Mouse (Mus musculus) heart, embryonic 13.5 days (tissue): ENCODE results near the gene Mrln. TPM values are rescaled to one million over a fixed set of nuclear protein-coding genes. Genes with fewer than 3 reads are reported as not detected.
"Not testable (repeated sequence)": the region's sequence is repeated elsewhere in the genome, so short reads cannot be mapped to it uniquely, and the experiment has no call there.

Source experiments
- ATAC-seq: fragments of 200-750 bp; cut with Nextera tagmentation; 2 replicates; pipeline ENCODE4 v1.8.0; 2017; ENCODE audit warnings: moderate TSS enrichment; ENCODE audit not compliant: insufficient number of reproducible peaks, low FRiP score, low TSS enrichment; ENCODE audit errors: extremely low read depth
- H3K27ac ChIP-seq: fragments of 300-500 bp; sonication (generic); replicated peaks from 2 replicates; pipeline ENCODE4 v1.5.1; 2015; ENCODE audit warnings: moderate library complexity, mild to moderate bottlenecking, inconsistent platforms
- H3K27me3 ChIP-seq: fragments of 300-500 bp; sonication (generic); replicated peaks from 2 replicates; pipeline ENCODE4 v1.6.1; 2015; ENCODE audit warnings: mild to moderate bottlenecking, inconsistent platforms
- H3K36me3 ChIP-seq: fragments of 300-500 bp; sonication (generic); 2 replicates; pipeline ENCODE4 v1.6.1; 2015; ENCODE audit warnings: mild to moderate bottlenecking, inconsistent platforms
- H3K4me1 ChIP-seq: fragments of 300-500 bp; sonication (generic); 2 replicates; pipeline ENCODE4 v1.6.1; 2015; ENCODE audit warnings: inconsistent platforms
- H3K4me2 ChIP-seq: fragments of 300-500 bp; sonication (generic); 2 replicates; pipeline ENCODE4 v1.6.1; 2015; ENCODE audit warnings: inconsistent platforms, mild to moderate bottlenecking, moderate library complexity
- H3K4me3 ChIP-seq: fragments of 300-500 bp; sonication (generic); 2 replicates; pipeline ENCODE4 v1.5.1; 2015; ENCODE audit warnings: moderate library complexity, mild to moderate bottlenecking, inconsistent platforms
- H3K9ac ChIP-seq: fragments of 300-500 bp; sonication (generic); 2 replicates; pipeline ENCODE4 v1.6.1; 2015; ENCODE audit warnings: inconsistent platforms, mild to moderate bottlenecking, moderate library complexity
- H3K9me3 ChIP-seq: fragments of 300-500 bp; sonication (generic); 2 replicates; pipeline ENCODE4 v1.6.1; 2016; ENCODE audit warnings: inconsistent platforms
- WGBS: fragments of 180-500 bp; shearing (Covaris S2); methylation state at CpG from one replicate; pipeline ENCODE4 v1.1.7; 2015; ENCODE audit warnings: mixed read lengths; 5-methylcytosine and 5-hydroxymethylcytosine counted together
- polyA plus RNA-seq: library from polyadenylated mRNA; unstranded; fragments of >200 nt; fragmentation: Nextera tagmentation; extraction: Ambion mirVana; gene quantifications from 2 replicates; pipeline ENCODE4 v1.2.1, GENCODE M21; 2015

The Mrln gene
- polyA plus RNA-seq, 1 experiment from 2014 or later = 0.57 TPM

DNA sequence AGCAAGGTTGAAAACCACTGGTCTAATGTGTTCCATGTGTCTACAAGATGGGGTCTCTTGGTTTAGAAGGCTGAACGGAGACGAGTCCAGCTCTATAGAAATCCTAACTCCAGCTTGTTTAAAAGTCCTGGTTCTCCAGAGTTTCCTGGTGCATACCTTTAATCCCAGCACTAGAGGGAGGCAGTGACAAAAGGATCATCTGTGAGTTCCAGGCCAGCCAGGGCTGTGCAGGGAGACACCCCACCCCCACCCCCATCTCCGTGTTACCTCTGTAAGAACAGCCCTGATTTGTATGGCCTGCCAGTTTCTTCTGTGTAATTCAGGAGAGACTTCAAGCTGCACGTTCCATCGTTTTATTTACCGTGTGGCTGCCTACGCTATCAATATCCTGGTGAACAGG lies 8.7 kb upstream of the Mrln start:
- no peaks in the 10 kb centered on the region for H3K9me3 ChIP-seq
- H3K4me2 ChIP-seq = no peak overlapping the region
- 58% methylated on average over 7 of the region's 7 CpGs for WGBS
- peaks cover 11% of the 10 kb centered on the region for H3K4me1 ChIP-seq
- H3K9ac ChIP-seq = no peak overlapping the region
- peaks cover 38% of the 10 kb centered on the region for H3K36me3 ChIP-seq
- H3K27me3 ChIP-seq = no peaks in the 10 kb centered on the region
- no peak overlapping the region for H3K4me3 ChIP-seq
- H3K27ac ChIP-seq = no peak overlapping the region
- ATAC-seq = no peak

DNA sequence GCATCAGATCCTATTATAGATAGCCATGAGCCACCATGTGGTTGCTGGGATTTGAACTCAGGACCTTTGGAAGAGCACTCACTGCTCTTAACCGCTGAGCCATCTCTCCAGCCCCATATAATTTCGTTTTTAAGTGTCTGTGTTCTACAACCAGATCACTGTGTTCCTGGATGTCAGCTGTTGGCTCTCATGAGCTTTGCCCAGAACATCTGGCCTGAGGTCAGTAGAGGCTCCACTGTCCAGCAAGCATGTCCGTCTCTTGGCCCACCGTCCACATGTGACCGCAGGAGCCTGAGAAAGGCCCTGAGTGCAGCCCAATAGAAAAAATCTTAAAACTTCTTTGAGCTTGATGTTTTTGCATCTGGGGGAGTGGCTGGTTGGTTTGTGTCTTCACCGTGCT lies 7.8 kb upstream of the Mrln start:
- Histone ChIP-seq H3K27ac (no peak overlapping the region), H3K4me3 (no peak overlapping the region), H3K4me2 (no peak overlapping the region), H3K4me1 (peaks cover 11% of the 10 kb centered on the region), H3K36me3 (peaks cover 29% of the 10 kb centered on the region), H3K9ac (no peak overlapping the region), H3K9me3 (peaks cover 3% of the 10 kb centered on the region; the same call in 1 of the 2 replicates), H3K27me3 (no peaks in the 10 kb centered on the region)
- WGBS = 85% methylated on average over 6 of the region's 6 CpGs
- no peak for ATAC-seq

DNA sequence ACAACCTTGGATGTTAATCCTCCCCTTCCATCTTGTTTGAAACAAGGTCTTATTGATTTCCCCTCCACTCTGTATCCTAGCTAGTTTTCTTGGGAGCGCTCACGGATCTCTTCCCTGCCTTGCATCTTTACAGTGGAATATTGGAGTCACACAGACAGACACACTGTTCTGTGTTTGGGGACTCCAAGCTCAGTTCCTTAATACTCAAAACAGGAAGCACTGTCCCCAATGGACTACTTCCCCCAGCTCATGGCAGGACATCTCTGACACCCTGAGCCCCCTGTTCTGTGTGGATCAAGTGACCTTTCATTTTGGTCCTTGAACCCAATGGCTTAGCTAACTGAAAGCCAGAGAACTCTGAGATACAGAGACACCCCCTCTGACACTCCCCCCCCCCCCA lies 6.9 kb upstream of the Mrln start:
- H3K27me3 ChIP-seq = no peaks in the 10 kb centered on the region
- no peak overlapping the region for H3K27ac ChIP-seq
- no peak overlapping the region for H3K4me2 ChIP-seq
- 84% methylated on average over 2 of the region's 2 CpGs for WGBS
- H3K9ac ChIP-seq = no peak overlapping the region
- H3K9me3 ChIP-seq = peaks cover 6% of the 10 kb centered on the region; the same call in 1 of the 2 replicates
- no peak for ATAC-seq
- peaks cover 20% of the 10 kb centered on the region for H3K36me3 ChIP-seq
- H3K4me1 ChIP-seq = peaks cover 11% of the 10 kb centered on the region
- H3K4me3 ChIP-seq = no peak overlapping the region

DNA sequence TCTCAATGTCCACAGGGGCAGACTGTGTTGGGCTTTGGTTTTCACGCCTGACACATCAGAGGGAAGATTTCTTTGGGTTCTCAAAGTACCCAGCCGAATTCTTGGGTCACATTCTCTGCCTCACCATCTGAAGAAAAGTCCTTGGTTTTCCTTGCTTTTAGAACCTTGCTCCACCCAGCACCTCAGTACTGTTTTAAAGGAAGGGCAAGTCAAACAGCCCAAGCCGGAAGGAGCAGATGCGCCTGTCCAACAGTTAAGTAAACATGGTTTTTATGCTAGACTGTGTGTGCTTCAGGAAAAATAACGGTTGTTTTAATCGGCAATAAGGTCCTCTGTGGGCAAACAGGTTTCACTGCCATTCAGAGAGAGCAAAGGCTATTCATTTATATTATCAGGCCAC lies 6.5 kb upstream of the Mrln start:
- WGBS = 68% methylated on average over 6 of the region's 6 CpGs
- H3K9ac ChIP-seq = no peak overlapping the region
- no peak overlapping the region for H3K4me3 ChIP-seq
- H3K36me3 ChIP-seq = peaks cover 15% of the 10 kb centered on the region
- no peaks in the 10 kb centered on the region for H3K27me3 ChIP-seq
- no peak for ATAC-seq
- H3K4me2 ChIP-seq = no peak overlapping the region
- H3K4me1 ChIP-seq = peaks cover 11% of the 10 kb centered on the region
- no peak overlapping the region for H3K27ac ChIP-seq
- H3K9me3 ChIP-seq = peaks cover 6% of the 10 kb centered on the region; the same call in 1 of the 2 replicates

DNA sequence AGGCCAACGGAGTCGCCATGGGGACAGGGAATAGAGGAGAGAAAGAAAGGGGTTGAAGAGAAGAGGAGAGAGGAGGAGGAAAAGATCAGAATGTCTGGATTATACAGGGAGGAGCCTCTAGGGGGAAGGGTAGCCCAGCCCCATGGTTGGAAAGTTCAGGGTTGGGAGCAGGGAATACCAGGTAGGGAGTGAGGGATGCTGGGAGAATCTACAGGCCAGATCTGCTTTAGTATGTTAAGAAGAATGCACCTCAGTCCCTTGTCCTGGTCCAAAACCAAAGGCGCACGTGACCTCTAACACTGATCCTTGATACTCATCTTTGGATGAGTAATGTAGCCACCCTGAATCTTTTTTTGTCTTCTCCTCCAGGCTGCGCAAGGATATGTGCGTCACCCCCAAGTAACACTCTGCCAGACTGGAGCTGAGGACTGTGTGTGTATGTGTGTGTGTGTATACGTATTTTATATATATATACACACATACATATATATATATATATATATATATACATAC lies 5.5 kb upstream of the Mrln start:
- peaks cover 5% of the 10 kb centered on the region for H3K36me3 ChIP-seq
- no peak overlapping the region for H3K27ac ChIP-seq
- no peak overlapping the region for H3K4me3 ChIP-seq
- H3K4me2 ChIP-seq = no peak overlapping the region
- no peak overlapping the region for H3K9ac ChIP-seq
- 88% methylated on average over 7 of the region's 7 CpGs for WGBS
- no peak for ATAC-seq
- no peaks in the 10 kb centered on the region for H3K27me3 ChIP-seq
- peaks cover 11% of the 10 kb centered on the region for H3K4me1 ChIP-seq
- peaks cover 6% of the 10 kb centered on the region; the same call in 1 of the 2 replicates for H3K9me3 ChIP-seq

DNA sequence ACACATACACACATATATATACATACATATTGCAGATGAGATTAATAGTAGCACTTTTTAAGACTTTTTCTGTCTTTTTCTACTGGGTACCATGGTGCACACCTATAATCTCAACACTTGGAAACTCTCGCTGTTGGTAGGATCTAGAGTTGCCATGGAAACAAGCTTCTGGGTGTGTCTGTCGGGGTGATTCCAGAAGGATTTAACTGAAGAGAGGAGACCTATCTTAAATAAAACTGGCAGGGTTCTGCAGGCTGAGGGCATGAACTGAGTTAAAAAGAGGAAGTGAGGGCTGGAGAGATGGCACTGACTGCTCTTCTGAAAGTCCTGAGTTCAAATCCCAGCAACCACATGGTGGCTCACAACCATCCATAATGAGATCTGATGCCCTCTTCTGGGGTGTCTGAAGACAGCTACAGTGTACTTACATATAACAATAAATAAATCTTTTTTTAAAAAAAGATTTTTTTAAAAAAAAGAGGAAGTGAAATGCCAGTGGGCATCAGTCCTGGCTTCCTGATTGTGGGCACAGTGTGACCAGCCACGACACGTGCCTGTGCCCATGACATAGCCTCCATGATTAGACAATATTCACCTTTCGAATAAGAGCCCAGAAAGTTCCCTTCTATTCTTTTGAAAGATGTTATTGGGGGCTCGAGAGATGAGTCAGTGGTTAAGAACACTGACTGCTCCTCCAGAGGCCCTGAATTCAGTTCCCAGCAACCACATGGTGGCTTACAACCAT lies 4.8 kb upstream of the Mrln start:
- ATAC-seq = no peak
- H3K36me3 ChIP-seq = no peaks in the 10 kb centered on the region
- no peaks in the 10 kb centered on the region for H3K27me3 ChIP-seq
- peaks cover 6% of the 10 kb centered on the region; the same call in 1 of the 2 replicates for H3K9me3 ChIP-seq
- no peak overlapping the region for H3K4me3 ChIP-seq
- no peak overlapping the region for H3K27ac ChIP-seq
- peaks cover 16% of the 10 kb centered on the region for H3K4me1 ChIP-seq
- no peak overlapping the region for H3K4me2 ChIP-seq
- WGBS = 81% methylated on average over 6 of the region's 6 CpGs
- H3K9ac ChIP-seq = no peak overlapping the region

DNA sequence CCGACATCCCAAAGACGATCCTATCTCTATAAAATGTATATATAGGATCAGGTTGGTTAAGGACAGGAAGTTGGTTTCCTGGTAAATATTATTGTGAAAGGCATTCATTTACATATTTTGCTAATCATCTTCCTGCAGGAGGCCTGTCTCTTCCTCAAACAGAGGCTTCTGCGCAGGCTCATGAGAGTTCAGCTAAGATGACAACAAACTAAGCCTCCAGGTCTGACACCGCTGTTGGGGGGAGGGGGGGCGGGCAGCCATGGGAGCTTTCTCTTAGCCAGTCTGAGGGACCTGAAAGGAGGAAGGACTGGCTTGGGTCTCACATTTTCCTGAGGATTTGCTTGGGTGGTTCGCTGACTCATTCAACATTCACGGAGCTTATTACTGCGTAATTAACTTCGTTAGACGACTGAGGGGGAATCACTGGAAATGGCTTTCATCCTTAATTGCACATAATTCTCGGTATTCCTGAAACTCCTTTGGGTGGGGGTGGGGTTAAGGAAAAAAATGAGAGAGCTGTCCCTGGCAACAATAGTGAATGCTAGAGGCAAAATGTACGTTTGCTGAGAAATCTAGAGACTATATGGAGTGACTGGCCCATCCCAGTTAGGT lies 3.5 kb upstream of the Mrln start:
- WGBS = 69% methylated on average over 12 of the region's 12 CpGs
- no peak overlapping the region for H3K27ac ChIP-seq
- no peak for ATAC-seq

DNA sequence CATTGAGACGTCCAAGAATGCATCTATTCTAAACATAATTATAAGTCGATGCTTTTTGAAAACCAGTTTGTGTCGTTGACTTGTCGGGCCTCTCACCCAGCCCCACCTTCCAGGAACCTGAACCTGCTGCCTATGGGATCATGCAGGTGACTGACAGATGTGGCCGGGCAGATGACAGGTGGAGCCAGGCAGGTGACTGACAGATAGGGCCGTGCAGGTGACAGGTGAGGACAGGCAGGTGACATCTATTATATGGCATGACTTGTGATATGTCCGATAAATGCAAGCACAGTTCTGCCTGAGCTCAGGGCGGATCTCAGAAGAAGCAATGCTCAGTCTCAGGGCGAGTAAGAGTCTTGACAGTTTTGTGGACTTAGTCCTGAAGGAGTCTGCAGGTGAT lies 6.8 kb downstream of the Mrln start:
- no peaks in the 10 kb centered on the region for H3K4me1 ChIP-seq
- H3K27ac ChIP-seq = no peak overlapping the region
- H3K36me3 ChIP-seq = no peaks in the 10 kb centered on the region
- no peaks in the 10 kb centered on the region; the same call in 1 of the 2 replicates for H3K9me3 ChIP-seq
- H3K4me3 ChIP-seq = no peak overlapping the region
- no peak for ATAC-seq
- H3K27me3 ChIP-seq = no peaks in the 10 kb centered on the region
- WGBS = 74% methylated on average over 9 of the region's 9 CpGs
- H3K9ac ChIP-seq = no peak overlapping the region
- no peak overlapping the region for H3K4me2 ChIP-seq

More for the DNA sequence above, 3.5 kb upstream of the Mrln start:
- Histone ChIP-seq H3K4me1 (peaks cover 9% of the 10 kb centered on the region; the same call in 1 of the 2 replicates), H3K36me3 (no peaks in the 10 kb centered on the region), H3K4me2 (no peak overlapping the region), H3K4me3 (no peak overlapping the region), H3K9me3 (peaks cover 6% of the 10 kb centered on the region; the same call in 1 of the 2 replicates), H3K27me3 (no peaks in the 10 kb centered on the region), H3K9ac (no peak overlapping the region)

DNA sequence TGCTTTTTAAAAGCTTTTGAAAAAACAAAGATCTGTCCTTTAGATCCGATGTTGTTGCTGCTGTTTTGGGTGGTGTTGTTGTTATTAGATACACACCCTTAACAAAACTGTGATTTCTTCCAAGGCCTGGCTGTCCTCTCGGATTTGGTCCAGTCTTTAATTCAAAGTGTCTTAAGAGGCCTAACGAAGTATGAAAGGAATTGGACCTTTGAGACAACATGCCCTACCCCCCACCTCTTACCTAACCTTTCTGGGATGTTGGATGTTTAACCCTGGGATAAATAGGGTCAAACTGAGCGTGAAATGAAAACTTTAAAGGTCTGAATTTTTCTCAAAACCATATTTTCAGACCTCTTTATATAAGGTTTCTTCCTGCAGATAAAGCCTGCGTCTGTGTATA lies 16.5 kb downstream of the Mrln start:
- Histone ChIP-seq H3K27me3 (no peaks in the 10 kb centered on the region; the same call in 1 of the 2 replicates), H3K4me2 (no peak overlapping the region), H3K4me1 (no peaks in the 10 kb centered on the region), H3K9me3 (no peaks in the 10 kb centered on the region), H3K27ac (no peak overlapping the region), H3K36me3 (no peaks in the 10 kb centered on the region), H3K9ac (no peak overlapping the region), H3K4me3 (no peak overlapping the region)
- no peak for ATAC-seq
- WGBS = 69% methylated on average over 5 of the region's 5 CpGs

DNA sequence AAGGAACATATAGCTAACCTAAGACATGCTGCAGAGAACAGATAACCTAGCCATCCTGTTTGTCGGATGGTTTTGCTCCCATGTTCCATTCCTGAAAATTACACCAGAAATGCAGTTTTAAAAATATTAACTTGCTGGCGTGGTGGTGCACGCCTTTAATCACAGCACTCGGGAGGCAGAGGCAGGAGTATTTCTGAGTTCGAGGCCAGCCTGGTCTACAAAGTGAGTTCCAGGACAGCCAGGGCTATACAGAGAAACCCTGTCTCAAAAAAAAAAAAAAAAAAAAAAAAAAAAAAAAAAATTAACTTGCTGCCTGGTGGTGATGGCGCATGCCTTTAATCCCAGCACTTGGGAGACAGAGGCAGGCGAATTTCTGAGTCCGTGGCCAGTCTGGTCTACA lies 17.8 kb downstream of the Mrln start:
- WGBS = 88% methylated on average over 8 of the region's 8 CpGs
- not testable (repeated sequence) for H3K4me1 ChIP-seq

DNA sequence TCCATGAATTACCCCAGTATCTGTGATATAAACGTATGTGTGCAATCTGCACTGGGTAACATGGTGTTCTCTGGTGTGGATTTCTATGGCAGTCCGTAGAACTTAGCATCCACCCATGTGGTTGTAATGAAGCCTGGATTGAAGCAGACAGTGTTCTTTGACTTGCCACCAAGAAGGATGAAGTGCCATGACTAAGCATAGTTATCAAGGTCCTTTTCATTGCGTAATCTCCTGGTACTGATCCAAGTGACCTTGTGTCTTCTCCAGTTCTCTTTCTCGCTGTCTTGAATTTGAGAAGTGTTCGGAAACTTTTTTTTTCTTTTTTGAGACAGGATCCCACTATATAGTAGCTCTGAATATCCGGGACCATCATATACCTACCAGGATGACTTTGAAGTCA lies 20.1 kb downstream of the Mrln start:
- Histone ChIP-seq H3K36me3 (no peaks in the 10 kb centered on the region), H3K9me3 (no peaks in the 10 kb centered on the region), H3K27ac (no peak overlapping the region), H3K9ac (no peak overlapping the region), H3K4me3 (no peak overlapping the region), H3K27me3 (no peaks in the 10 kb centered on the region), H3K4me2 (no peak overlapping the region), H3K4me1 (no peaks in the 10 kb centered on the region)
- 73% methylated on average over 6 of the region's 6 CpGs for WGBS
- ATAC-seq = no peak

More for the DNA sequence above, 17.8 kb downstream of the Mrln start:
- not testable (repeated sequence) for H3K4me2 ChIP-seq, H3K27ac ChIP-seq, ATAC-seq, H3K36me3 ChIP-seq, H3K27me3 ChIP-seq, H3K9ac ChIP-seq, H3K9me3 ChIP-seq, H3K4me3 ChIP-seq
